ENCODE assay signal across 8 mouse cellular contexts in genomic region chrX:142227398-142228054, GRCm38 (mm10). TPM values are rescaled to one million over a fixed set of nuclear protein-coding genes. Genes with fewer than 3 reads are reported as not detected.
DNase-seq lines count a peak whose midpoint lies in the region; ATAC-seq and TF ChIP-seq lines count a peak whose summit lies in the region.

No protein-coding gene starts in this region.

- peak overlapping the region; percentile 96 for H3K4me3 ChIP-seq in cortical plate, adult 2 months (ENCODE audit: insufficient read depth, low read length)
- peak overlapping the region; percentile 51 for H3K4me3 ChIP-seq in heart, embryonic 11.5 days (ENCODE audit: low read depth, low read length)
- peak overlapping the region; percentile 59 for H3K4me3 ChIP-seq in kidney, embryonic 16.5 days (ENCODE audit: low read length)

- no peak for TF ChIP-seq POLR2A in cortical plate, adult 2 months (IDR thresholded peaks at IDR 0.05; ENCODE audit: extremely low read depth, insufficient read depth, low read length)

- DNase-seq in CD4-positive helper T cell, adult 2 months (ENCODE audit: low read depth, low spot score), result peak; percentile 72
- peak; percentile 81 for DNase-seq in Muller cell, postnatal 12 days (ENCODE audit: inconsistent ontology term)
- peak; percentile 42 for DNase-seq in lung, postnatal 25 days (ENCODE audit: low spot score)
- peak; percentile 24 to 49 for DNase-seq in spleen, postnatal 36 days (ENCODE audit: low spot score in 2 of 2)
- DNase-seq in layer of hippocampus, postnatal 14 days (ENCODE audit: low spot score in 2 of 2), result no peak

- peak overlapping the region; percentile 59 for H3K4me2 ChIP-seq in heart, embryonic 11.5 days
- H3K4me2 ChIP-seq in kidney, embryonic 16.5 days (replicated peaks; ENCODE audit: low read depth, low read length), result peak overlapping the region; percentile 56

- H3K4me1 ChIP-seq in cortical plate, adult 2 months (ENCODE audit: control insufficient read depth, insufficient read depth, low read length), result no peaks in the 10 kb centered on the region
- H3K4me1 ChIP-seq in heart, embryonic 11.5 days (ENCODE audit: control insufficient read depth, insufficient read depth, low read length), result no peaks in the 10 kb centered on the region
- H3K4me1 ChIP-seq in kidney, embryonic 16.5 days (ENCODE audit: insufficient read depth, low read length), result no peaks in the 10 kb centered on the region

- 25% methylated on average over 15 of the region's 15 CpGs for WGBS in heart, embryonic 11.5 days (ENCODE audit: insufficient replicate concordance)
- 26% methylated on average over 15 of the region's 15 CpGs for WGBS in kidney, embryonic 16.5 days

- H3K27ac ChIP-seq in cortical plate, adult 2 months (ENCODE audit: insufficient read depth, low read length), result no peak overlapping the region
- no peak overlapping the region for H3K27ac ChIP-seq in heart, embryonic 11.5 days (ENCODE audit: low read depth, low read length)
- H3K27ac ChIP-seq in kidney, embryonic 16.5 days (ENCODE audit: low read length), result peak overlapping the region; percentile 95

- ATAC-seq in heart, embryonic 11.5 days (replicated peaks; ENCODE audit: insufficient number of reproducible peaks, low FRiP score, low TSS enrichment), result no peak; the same call in 1 of the 2 replicates
- ATAC-seq in kidney, embryonic 16.5 days (ENCODE audit: low FRiP score, low TSS enrichment), result peak; percentile 72

- no peaks in the 10 kb centered on the region for H3K9me3 ChIP-seq in heart, embryonic 11.5 days (replicated peaks; ENCODE audit: control insufficient read depth, low read length)
- no peaks in the 10 kb centered on the region for H3K9me3 ChIP-seq in kidney, embryonic 16.5 days (ENCODE audit: low read length)

- no peaks in the 10 kb centered on the region for H3K27me3 ChIP-seq in heart, embryonic 11.5 days (ENCODE audit: control insufficient read depth, insufficient read depth, low read length)
- H3K27me3 ChIP-seq in kidney, embryonic 16.5 days (ENCODE audit: insufficient read depth, low read length), result no peaks in the 10 kb centered on the region

- TF ChIP-seq CTCF in cortical plate, adult 2 months (IDR thresholded peaks at IDR 0.05; ENCODE audit: extremely low read depth, insufficient read depth, low read length), result no peak

- H3K36me3 ChIP-seq in heart, embryonic 11.5 days (ENCODE audit: control insufficient read depth, insufficient read depth, low read length), result no peaks in the 10 kb centered on the region
- no peaks in the 10 kb centered on the region for H3K36me3 ChIP-seq in kidney, embryonic 16.5 days (ENCODE audit: insufficient read depth, low read length)

- H3K9ac ChIP-seq in heart, embryonic 11.5 days (ENCODE audit: low read depth, low read length), result peak overlapping the region; percentile 34; the same call in 1 of the 2 replicates
- peak overlapping the region; percentile 67; the same call in 1 of the 2 replicates for H3K9ac ChIP-seq in kidney, embryonic 16.5 days (replicated peaks; ENCODE audit: low read length)

RNA-seq across cellular contexts. Expression of gene Nxt2, which starts 1.0 kb away (rescaled TPM):
- polyA plus RNA-seq in cortical plate, adult 2 months (2012; rRNA removed), result 22.8 and 23.1 TPM in 2 replicates
- 9.1 and 9.7 TPM in 2 replicates for polyA plus RNA-seq in heart, embryonic 11.5 days (2014; fragmentation: Nextera tagmentation; extraction: Ambion mirVana)
- polyA plus RNA-seq in kidney, embryonic 16.5 days (2015; fragmentation: Nextera tagmentation; extraction: Ambion mirVana), result 24.4 and 26.7 TPM in 2 replicates
- total RNA-seq in layer of hippocampus, postnatal 14 days (2021), result 10 to 100 TPM; 21.2 to 25.6 TPM

RNA-seq across cellular contexts. Expression of gene Gucy2f, which starts 30.8 kb away (rescaled TPM):
- 0.10 and 0.19 TPM in 2 replicates for polyA plus RNA-seq in cortical plate, adult 2 months (2012; rRNA removed)
- not detected in 2 replicates for polyA plus RNA-seq in heart, embryonic 11.5 days (2014; fragmentation: Nextera tagmentation; extraction: Ambion mirVana)
- not detected in 2 replicates for polyA plus RNA-seq in kidney, embryonic 16.5 days (2015; fragmentation: Nextera tagmentation; extraction: Ambion mirVana)
- under 1 TPM; 0.81 to 0.88 TPM for total RNA-seq in layer of hippocampus, postnatal 14 days (2021)

Comparison
In these comparisons a context has a peak if more than half of its experiments do, and no peak if none do; other contexts are left out.
1. DNase-seq: peak in CD4-positive helper T cell, adult 2 months (single experiment), Muller cell, postnatal 12 days (single experiment), lung, postnatal 25 days (single experiment) and spleen, postnatal 36 days (2 of 2); none in layer of hippocampus, postnatal 14 days (0 of 2).
2. Peak in every context shown above with its lines, with median percentiles within 50 percentile points of each other: H3K4me3 ChIP-seq.